Mouse (Mus musculus): ENCODE measurements around the gene Ncstn.

Gene Ncstn

GRCm38 (mm10) chr1:172077981-172078380 lies 4.6 kb downstream of the Ncstn start:
- in situ Hi-C loops (cut with MboI, MseI): no loop called here

GRCm38 (mm10) chr1:172072604-172073003 lies 10.0 kb downstream of the Ncstn start:
- in situ Hi-C loops (cut with MboI, MseI): no loop called here

- in situ Hi-C loops (cut with MboI, MseI): no loop called here
Measured at GRCm38 (mm10) chr1:172071556-172071955, 11.0 kb downstream of the Ncstn start.

GRCm38 (mm10) chr1:172070227-172070626 lies 12.4 kb downstream of the Ncstn start:
- in situ Hi-C loops (cut with MboI, MseI): no loop called here

GRCm38 (mm10) chr1:172064613-172065141 lies 17.9 kb downstream of the Ncstn start:
- in situ Hi-C loops (cut with MboI, MseI): no loop called here

GRCm38 (mm10) chr1:172063291-172064023 lies 19.1 kb downstream of the Ncstn start:
- in situ Hi-C loops (cut with MboI, MseI): no loop called here

GRCm38 (mm10) chr1:172062101-172062500 lies 20.5 kb downstream of the Ncstn start:
- in situ Hi-C loops (cut with MboI, MseI): no loop called here

- in situ Hi-C loops (cut with MboI, MseI): no loop called here
Measured at GRCm38 (mm10) chr1:172061217-172061616, 21.4 kb downstream of the Ncstn start.

GRCm38 (mm10) chr1:172060659-172061058 lies 21.9 kb downstream of the Ncstn start:
- in situ Hi-C loops (cut with MboI, MseI): no loop called here

- in situ Hi-C loops (cut with MboI, MseI): no loop called here
Measured at GRCm38 (mm10) chr1:172058874-172059273, 23.7 kb downstream of the Ncstn start.

GRCm38 (mm10) chr1:172058321-172058720 lies 24.3 kb downstream of the Ncstn start:
- in situ Hi-C loops (cut with MboI, MseI): no loop called here

- in situ Hi-C loops (cut with MboI, MseI): no loop called here
Measured at GRCm38 (mm10) chr1:172057491-172057921, 25.1 kb downstream of the Ncstn start, which contains the start of gene Nhlh1. TSS of gene Nhlh1 (minus strand) at chr1:172057573.

GRCm38 (mm10) chr1:172056251-172056650 lies 26.3 kb downstream of the Ncstn start:
- in situ Hi-C loops (cut with MboI, MseI): no loop called here

- in situ Hi-C loops (cut with MboI, MseI): no loop called here
Measured at GRCm38 (mm10) chr1:172053541-172054440, 28.8 kb downstream of the Ncstn start.

- in situ Hi-C loops (cut with MboI, MseI): no loop called here
Measured at GRCm38 (mm10) chr1:172052766-172053279, 29.8 kb downstream of the Ncstn start.

- in situ Hi-C loops (cut with MboI, MseI): loop anchor here (5.0 to 25.0 kb wide), 2 partner anchors 303 to 588 kb away; partner anchors contain the start of gene Dusp23 (in 1 of the 2)
Measured at GRCm38 (mm10) chr1:172049131-172049782, 33.3 kb downstream of the Ncstn start.

- in situ Hi-C loops (cut with MboI, MseI): loop anchor here (5.0 to 25.0 kb wide), 2 partner anchors 304 to 589 kb away; partner anchors contain the start of gene Dusp23 (in 1 of the 2)
Measured at GRCm38 (mm10) chr1:172048241-172048734, 34.3 kb downstream of the Ncstn start.

- in situ Hi-C loops (cut with MboI, MseI): loop anchor here (5.0 to 25.0 kb wide), 2 partner anchors 305 to 590 kb away; partner anchors contain the start of gene Dusp23 (in 1 of the 2)
Measured at GRCm38 (mm10) chr1:172046938-172047337, 35.7 kb downstream of the Ncstn start.

- in situ Hi-C loops (cut with MboI, MseI): loop anchor here (5.0 to 25.0 kb wide), 2 partner anchors 306 to 591 kb away; partner anchors contain the start of gene Dusp23 (in 1 of the 2)
Measured at GRCm38 (mm10) chr1:172046410-172046809, 36.2 kb downstream of the Ncstn start.

GRCm38 (mm10) chr1:172029914-172030313 lies 52.7 kb downstream of the Ncstn start:
- in situ Hi-C loops (cut with MboI, MseI): loop anchor here in 1 of 2 experiments (25.0 kb wide), 1 partner anchor 607 kb away; the partner anchor contains the start of gene Dusp23
